Mouse (Mus musculus) C2C12 (cell line): ENCODE data around the gene Spata31d1d. TPM values are rescaled to one million over a fixed set of nuclear protein-coding genes. Genes with fewer than 3 reads are reported as not detected.

ENCODE experiments used
- H3K27me3 ChIP-seq: one replicate; pipeline ENCODE4 v1.6.1; 2011; ENCODE audit not compliant: control insufficient read depth, insufficient read depth, insufficient read length
- H3K36me3 ChIP-seq: one replicate; pipeline ENCODE4 v1.6.1; 2011; ENCODE audit not compliant: control insufficient read depth, insufficient read depth
- H3K4me3 ChIP-seq: one replicate; pipeline ENCODE4 v1.5.1; 2011; ENCODE audit warnings: mild to moderate bottlenecking, control low read depth; ENCODE audit not compliant: poor library complexity, insufficient read depth, severe bottlenecking
- H3K79me2 ChIP-seq: one replicate; pipeline ENCODE4 v1.6.1; 2011; ENCODE audit not compliant: control insufficient read depth, insufficient read depth
- H3K79me3 ChIP-seq: one replicate; pipeline ENCODE4 v1.6.1; 2011; ENCODE audit warnings: low read depth, control low read depth
- H3ac ChIP-seq: one replicate; pipeline ENCODE3; 2011; ENCODE audit warnings: low read depth; ENCODE audit not compliant: control insufficient read depth, insufficient read length
- CEBPB ChIP-seq: IDR thresholded peaks from one replicate; pipeline ENCODE4 v1.6.1; 2011; ENCODE audit warnings: low read depth, mild to moderate bottlenecking, control low read depth, moderate library complexity
- CTCF ChIP-seq: IDR thresholded peaks from one replicate; pipeline ENCODE4 v1.5.1; 2011; ENCODE audit not compliant: control insufficient read depth, insufficient read depth, insufficient read length
- FOSL1 ChIP-seq: IDR thresholded peaks from one replicate; pipeline ENCODE4 v1.8.0; 2011; ENCODE audit warnings: mild to moderate bottlenecking, low read length; ENCODE audit not compliant: poor library complexity, insufficient read depth, severe bottlenecking
- MAX ChIP-seq: IDR thresholded peaks from one replicate; pipeline ENCODE4 v1.6.1; 2011; ENCODE audit warnings: mild to moderate bottlenecking, control low read depth
- MYOD1 ChIP-seq: IDR thresholded peaks from one replicate; pipeline ENCODE4 v1.6.1; 2011; ENCODE audit warnings: low read depth; ENCODE audit not compliant: control insufficient read depth, insufficient read length
- MYOG ChIP-seq: IDR thresholded peaks from one replicate; pipeline ENCODE4 v1.6.1; 2011; ENCODE audit not compliant: control insufficient read depth, insufficient read length; ENCODE audit errors: extremely low read depth
- USF1 ChIP-seq: IDR thresholded peaks from one replicate; pipeline ENCODE4 v1.6.1; 2011; ENCODE audit warnings: low read depth, mild to moderate bottlenecking, control low read depth, moderate library complexity
- polyA plus RNA-seq: library from polyadenylated mRNA; unstranded; fragments of >200 nt; fragmentation: generic; extraction: Trizol; gene quantifications from one replicate; pipeline ENCODE4 v1.2.1, GENCODE M21; 2012; ENCODE audit warnings: missing spikeins

Spata31d1d gene
- polyA plus RNA-seq, 1 experiment: not detected

- H3ac ChIP-seq: no peak overlapping the region
- H3K4me3 ChIP-seq: no peak overlapping the region
- no peaks in the 10 kb centered on the region for H3K79me3 ChIP-seq
- H3K27me3 ChIP-seq: no peaks in the 10 kb centered on the region
- H3K36me3 ChIP-seq: peaks cover 5% of the 10 kb centered on the region
- no peaks in the 10 kb centered on the region for H3K79me2 ChIP-seq
- TF ChIP-seq USF1 (no peak), CTCF (no peak), MYOD1 (no peak), FOSL1 (no peak), MYOG (no peak), MAX (no peak), CEBPB (no peak)
These were observed 18.8 kb upstream of the Spata31d1d start for GRCm38 (mm10) chr13:59750310-59750709.

GRCm38 (mm10) chr13:59746711-59747110, 15.2 kb upstream of the Spata31d1d start, which contains the start of gene 1700014D04Rik:
1700014D04Rik (minus strand) TSS chr13:59746752.
- Histone ChIP-seq H3K4me3 (no peak within 1 kb of the TSS), H3ac (no peak within 1 kb of the TSS), H3K79me2 (no peaks in the 10 kb centered on the region), H3K79me3 (no peaks in the 10 kb centered on the region), H3K36me3 (no peaks in the 10 kb centered on the region), H3K27me3 (no peaks in the 10 kb centered on the region)
- TF ChIP-seq MYOD1 (no peak), MAX (no peak), USF1 (no peak), FOSL1 (no peak), CEBPB (no peak), MYOG (no peak), CTCF (no peak)

GRCm38 (mm10) chr13:59746164-59746563, 14.6 kb upstream of the Spata31d1d start:
- TF ChIP-seq MAX (no peak), USF1 (no peak), FOSL1 (no peak), MYOD1 (no peak), CEBPB (no peak), CTCF (no peak)
- H3K27me3 ChIP-seq: no peaks in the 10 kb centered on the region
- H3K4me3 ChIP-seq: no peak overlapping the region
- no peak overlapping the region for H3ac ChIP-seq
- no peaks in the 10 kb centered on the region for H3K79me3 ChIP-seq
- no peaks in the 10 kb centered on the region for H3K79me2 ChIP-seq
- no peaks in the 10 kb centered on the region for H3K36me3 ChIP-seq

- Histone ChIP-seq H3K79me3 (no peaks in the 10 kb centered on the region), H3ac (no peak overlapping the region), H3K79me2 (no peaks in the 10 kb centered on the region), H3K36me3 (no peaks in the 10 kb centered on the region), H3K4me3 (no peak overlapping the region), H3K27me3 (no peaks in the 10 kb centered on the region)
- TF ChIP-seq CEBPB (no peak), FOSL1 (no peak), MYOD1 (no peak), MYOG (no peak), MAX (no peak), USF1 (no peak), CTCF (no peak)
These were observed 13.9 kb upstream of the Spata31d1d start for GRCm38 (mm10) chr13:59745462-59745861.

- H3K27me3 ChIP-seq: peaks cover 5% of the 10 kb centered on the region
- H3K79me3 ChIP-seq: no peaks in the 10 kb centered on the region
- no peaks in the 10 kb centered on the region for H3K36me3 ChIP-seq
- TF ChIP-seq MAX (no peak), CTCF (no peak), MYOD1 (no peak), CEBPB (no peak), USF1 (no peak), FOSL1 (no peak), MYOG (no peak)
- H3K79me2 ChIP-seq: no peaks in the 10 kb centered on the region
- no peak overlapping the region for H3ac ChIP-seq
- H3K4me3 ChIP-seq: no peak overlapping the region
These were observed 10.1 kb upstream of the Spata31d1d start for GRCm38 (mm10) chr13:59741697-59742096.

- Histone ChIP-seq H3K4me3 (no peak overlapping the region), H3K27me3 (peaks cover 5% of the 10 kb centered on the region), H3K36me3 (no peaks in the 10 kb centered on the region), H3K79me3 (no peaks in the 10 kb centered on the region), H3K79me2 (no peaks in the 10 kb centered on the region), H3ac (no peak overlapping the region)
- TF ChIP-seq CEBPB (no peak), CTCF (no peak), USF1 (no peak), FOSL1 (no peak), MYOD1 (no peak), MAX (no peak), MYOG (no peak)
These were observed 9.5 kb upstream of the Spata31d1d start for GRCm38 (mm10) chr13:59741096-59741495.
